Mouse (Mus musculus): ENCODE measurements around the gene H1f0. TPM values are rescaled to one million over a fixed set of nuclear protein-coding genes. Genes with fewer than 3 reads are reported as not detected.
A peak's percentile ranks its signal among the peaks of the same experiment; 100 is the strongest.

H1f0 gene
- polyA plus RNA-seq (2012; ENCODE audit: insufficient read depth, insufficient read length, missing spikeins): 87.7 and 88.8 TPM in 2 replicates

GRCm38 (mm10) chr15:79028237-79028738 lies at the start of gene H1f0:
TSS of gene H1f0 (plus strand) at chr15:79028450.
- peaks cover 19% of the 10 kb centered on the region for H3K4me1 ChIP-seq (ENCODE audit: control insufficient read depth, insufficient read depth, low read length)
- peak within 1 kb of the TSS; percentile 80 for H3K4me3 ChIP-seq (ENCODE audit: insufficient read depth, low read length)
- TF ChIP-seq CTCF (IDR thresholded peaks at IDR 0.05; ENCODE audit: low read depth, low read length) (no peak), POLR2A (IDR thresholded peaks at IDR 0.05; ENCODE audit: borderline replicate concordance, low read depth, low read length) (no peak)
- H3K27ac ChIP-seq (ENCODE audit: insufficient read depth, low read depth, low read length): peak within 1 kb of the TSS; percentile 41

DNA sequence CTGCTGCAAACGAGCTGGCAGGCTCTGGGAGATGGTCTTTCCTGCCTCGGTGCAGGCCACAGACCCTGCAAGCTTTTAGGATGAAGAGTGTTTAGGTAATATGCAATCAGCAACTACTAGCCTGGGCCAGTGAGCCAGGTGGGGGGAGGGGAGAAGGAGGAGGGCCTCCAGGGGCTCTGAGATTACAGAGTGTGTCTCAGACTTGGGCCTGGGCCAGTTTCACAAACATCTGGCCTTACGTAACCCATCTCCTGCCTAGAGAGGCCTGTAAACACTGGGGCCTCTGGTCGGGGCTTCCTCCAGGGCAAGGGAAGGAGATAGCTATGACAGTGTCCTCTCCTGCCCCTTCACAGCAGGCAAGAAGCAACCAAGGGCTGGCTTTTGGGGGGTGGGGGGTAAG lies 49.4 kb upstream of the H1f0 start:
- peak overlapping the region; percentile 70 for H3K27ac ChIP-seq (ENCODE audit: insufficient read depth, low read depth, low read length)

DNA sequence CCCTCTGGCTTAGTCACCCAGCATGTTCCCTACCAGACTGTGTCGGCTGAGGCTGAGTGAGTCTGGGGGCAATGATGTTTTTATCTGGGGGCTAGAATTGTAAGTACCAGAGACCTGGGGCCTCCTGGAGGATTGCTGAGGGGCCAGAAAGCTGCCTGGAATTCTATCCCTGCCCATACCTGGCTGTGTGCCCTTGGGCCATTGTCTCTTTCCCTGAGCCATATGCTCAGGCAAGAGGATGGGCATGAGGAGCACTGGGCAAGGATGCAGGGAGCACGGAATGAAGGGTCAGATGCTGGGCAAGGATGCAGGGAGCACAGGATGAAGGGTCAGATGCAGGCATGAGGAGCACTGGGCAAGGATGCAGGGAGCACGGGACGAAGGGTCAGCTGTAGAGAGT lies 48.2 kb upstream of the H1f0 start:
- Histone ChIP-seq H3K4me3 (ENCODE audit: insufficient read depth, low read length) (no peak overlapping the region), H3K4me1 (ENCODE audit: control insufficient read depth, insufficient read depth, low read length) (peaks cover 37% of the 10 kb centered on the region), H3K27ac (ENCODE audit: insufficient read depth, low read depth, low read length) (no peak overlapping the region)
- TF ChIP-seq POLR2A (IDR thresholded peaks at IDR 0.05; ENCODE audit: borderline replicate concordance, low read depth, low read length) (no peak), CTCF (IDR thresholded peaks at IDR 0.05; ENCODE audit: low read depth, low read length) (no peak)

More for the DNA sequence above, 49.4 kb upstream of the H1f0 start:
- H3K4me1 ChIP-seq (ENCODE audit: control insufficient read depth, insufficient read depth, low read length): peaks cover 35% of the 10 kb centered on the region
- TF ChIP-seq POLR2A (IDR thresholded peaks at IDR 0.05; ENCODE audit: borderline replicate concordance, low read depth, low read length): no peak
- no peak for TF ChIP-seq CTCF (IDR thresholded peaks at IDR 0.05; ENCODE audit: low read depth, low read length)
- no peak overlapping the region for H3K4me3 ChIP-seq (ENCODE audit: insufficient read depth, low read length)

- H3K4me3 ChIP-seq (ENCODE audit: insufficient read depth, low read length): peak overlapping the region; percentile 87
- no peak for TF ChIP-seq POLR2A (IDR thresholded peaks at IDR 0.05; ENCODE audit: borderline replicate concordance, low read depth, low read length)
- no peak for TF ChIP-seq CTCF (IDR thresholded peaks at IDR 0.05; ENCODE audit: low read depth, low read length)
- peaks cover 25% of the 10 kb centered on the region for H3K4me1 ChIP-seq (ENCODE audit: control insufficient read depth, insufficient read depth, low read length)
- peak overlapping the region; percentile 58 for H3K27ac ChIP-seq (ENCODE audit: insufficient read depth, low read depth, low read length)
These were observed 45.4 kb upstream of the H1f0 start for GRCm38 (mm10) chr15:78982658-78983435.

GRCm38 (mm10) chr15:78983436-78984285 lies 44.6 kb upstream of the H1f0 start:
- H3K27ac ChIP-seq (ENCODE audit: insufficient read depth, low read depth, low read length): peak overlapping the region; percentile 56
- peaks cover 17% of the 10 kb centered on the region for H3K4me1 ChIP-seq (ENCODE audit: control insufficient read depth, insufficient read depth, low read length)
- TF ChIP-seq POLR2A (IDR thresholded peaks at IDR 0.05; ENCODE audit: borderline replicate concordance, low read depth, low read length) (no peak), CTCF (IDR thresholded peaks at IDR 0.05; ENCODE audit: low read depth, low read length) (no peak)
- H3K4me3 ChIP-seq (ENCODE audit: insufficient read depth, low read length): peak overlapping the region; percentile 87

GRCm38 (mm10) chr15:78984286-78984778 lies 43.9 kb upstream of the H1f0 start:
- TF ChIP-seq POLR2A (IDR thresholded peaks at IDR 0.05; ENCODE audit: borderline replicate concordance, low read depth, low read length) (no peak), CTCF (IDR thresholded peaks at IDR 0.05; ENCODE audit: low read depth, low read length) (no peak)
- Histone ChIP-seq H3K4me3 (ENCODE audit: insufficient read depth, low read length) (peak overlapping the region; percentile 87; the same call in 1 of the 2 replicates), H3K27ac (ENCODE audit: insufficient read depth, low read depth, low read length) (no peak overlapping the region), H3K4me1 (ENCODE audit: control insufficient read depth, insufficient read depth, low read length) (peaks cover 11% of the 10 kb centered on the region)

DNA sequence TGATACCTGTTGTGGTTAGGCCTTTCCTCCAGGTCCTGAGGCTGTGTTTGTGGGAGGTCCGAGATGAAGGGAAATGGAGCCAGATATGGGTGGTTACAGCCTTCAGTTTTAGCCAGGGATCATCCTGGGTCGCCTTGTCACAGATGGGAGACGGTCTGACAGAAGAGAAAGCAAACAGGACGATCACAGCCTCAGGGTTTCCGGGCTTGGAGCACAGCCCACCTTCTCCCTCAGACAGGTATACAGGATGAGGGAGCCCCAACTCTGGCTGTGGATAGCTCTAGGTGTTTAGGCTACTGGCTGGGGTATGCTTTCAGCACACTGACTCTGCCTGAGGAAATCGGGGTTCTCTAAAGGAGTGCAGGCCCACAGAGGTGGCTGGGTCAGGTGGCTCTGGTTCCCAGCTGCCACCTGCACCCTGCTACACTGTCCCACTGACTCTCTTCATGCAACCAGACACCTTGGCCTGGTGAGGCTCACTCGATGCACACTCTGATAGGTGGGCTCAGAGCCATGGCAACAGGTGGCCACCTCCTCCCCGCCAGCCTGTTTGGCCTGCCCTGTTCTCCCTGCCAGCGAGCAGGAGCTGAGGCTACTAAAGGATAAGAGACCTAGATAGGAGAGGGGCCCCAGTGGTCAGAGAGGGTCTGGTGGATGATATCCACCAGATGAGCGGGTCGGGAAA lies 41.6 kb upstream of the H1f0 start:
- TF ChIP-seq POLR2A (IDR thresholded peaks at IDR 0.05; ENCODE audit: borderline replicate concordance, low read depth, low read length) (no peak), CTCF (IDR thresholded peaks at IDR 0.05; ENCODE audit: low read depth, low read length) (no peak)
- H3K4me3 ChIP-seq (ENCODE audit: insufficient read depth, low read length): no peak overlapping the region
- H3K27ac ChIP-seq (ENCODE audit: insufficient read depth, low read depth, low read length): no peak overlapping the region
- H3K4me1 ChIP-seq (ENCODE audit: control insufficient read depth, insufficient read depth, low read length): peaks cover 9% of the 10 kb centered on the region

DNA sequence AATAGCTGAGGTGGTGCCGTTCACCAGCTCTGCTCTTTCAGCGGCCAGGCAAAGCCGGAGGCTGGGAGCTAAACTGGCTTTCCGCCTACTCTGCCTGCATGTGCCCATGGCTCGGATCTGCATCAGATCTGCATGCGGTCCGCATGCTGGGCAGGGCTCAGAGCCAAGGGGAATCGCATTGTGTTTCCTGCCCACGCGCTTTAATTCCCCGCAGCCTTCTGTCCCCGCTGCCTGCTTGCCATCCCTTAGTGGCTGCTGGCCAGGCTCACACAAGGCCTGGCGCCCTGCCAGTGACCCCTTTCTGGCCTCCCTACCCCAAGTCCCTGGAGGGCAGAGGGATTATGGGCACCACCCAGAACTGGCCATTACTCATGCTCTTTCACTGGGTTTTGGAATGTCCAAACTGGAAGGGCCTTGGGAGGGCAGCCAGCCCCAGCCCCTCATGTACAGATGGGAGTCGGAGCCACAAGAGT lies 39.7 kb upstream of the H1f0 start:
- Histone ChIP-seq H3K4me1 (ENCODE audit: control insufficient read depth, insufficient read depth, low read length) (peaks cover 5% of the 10 kb centered on the region; the same call in 1 of the 2 replicates), H3K4me3 (ENCODE audit: insufficient read depth, low read length) (no peak overlapping the region), H3K27ac (ENCODE audit: insufficient read depth, low read depth, low read length) (no peak overlapping the region)
- TF ChIP-seq POLR2A (IDR thresholded peaks at IDR 0.05; ENCODE audit: borderline replicate concordance, low read depth, low read length) (no peak), CTCF (IDR thresholded peaks at IDR 0.05; ENCODE audit: low read depth, low read length) (no peak)
